Mouse (Mus musculus): ENCODE measurements around the gene Tspan7. TPM values are rescaled to one million over a fixed set of nuclear protein-coding genes. Genes with fewer than 3 reads are reported as not detected.

Tspan7 gene
- polyA plus RNA-seq, 1 experiment from 2014 or later: 86.0 TPM

GRCm38 (mm10) chrX:10556899-10557298 lies 71.9 kb downstream of the Tspan7 start:
- Histone ChIP-seq H3K9me3 (replicated peaks) (no peaks in the 10 kb centered on the region), H3K4me1 (replicated peaks) (0 out of 2 replicates have a peak, but pooled peaks cover 5% of the 10 kb centered on the region), H3K27me3 (no peaks in the 10 kb centered on the region), H3K36me3 (no peaks in the 10 kb centered on the region), H3K4me3 (no peak overlapping the region), H3K4me2 (no peak overlapping the region), H3K9ac (no peak overlapping the region), H3K27ac (peak overlapping the region; percentile 45)
- no peak for ATAC-seq (replicated peaks; ENCODE audit: insufficient number of reproducible peaks, insufficient read depth, low FRiP score, low read depth)
- WGBS: 49% methylated on average over 3 of the region's 3 CpGs

- WGBS: 69% methylated on average over 5 of the region's 5 CpGs
- H3K27me3 ChIP-seq: no peaks in the 10 kb centered on the region
- no peaks in the 10 kb centered on the region for H3K9me3 ChIP-seq (replicated peaks)
- no peak for ATAC-seq (replicated peaks; ENCODE audit: insufficient number of reproducible peaks, insufficient read depth, low FRiP score, low read depth)
- H3K9ac ChIP-seq: no peak overlapping the region
- H3K27ac ChIP-seq: no peak overlapping the region
- no peak overlapping the region for H3K4me2 ChIP-seq
- H3K4me3 ChIP-seq: no peak overlapping the region
- H3K36me3 ChIP-seq: no peaks in the 10 kb centered on the region
- 0 out of 2 replicates have a peak, but pooled peaks cover 5% of the 10 kb centered on the region for H3K4me1 ChIP-seq (replicated peaks)
These were observed 72.6 kb downstream of the Tspan7 start for GRCm38 (mm10) chrX:10557596-10557995.

GRCm38 (mm10) chrX:10558625-10559024 lies 73.7 kb downstream of the Tspan7 start:
- 66% methylated on average over 2 of the region's 2 CpGs for WGBS

GRCm38 (mm10) chrX:10565811-10566210 lies 80.9 kb downstream of the Tspan7 start:
- Histone ChIP-seq H3K4me3 (no peak overlapping the region), H3K4me1 (replicated peaks) (no peaks in the 10 kb centered on the region), H3K27me3 (no peaks in the 10 kb centered on the region), H3K36me3 (no peaks in the 10 kb centered on the region), H3K4me2 (no peak overlapping the region), H3K27ac (no peak overlapping the region), H3K9ac (no peak overlapping the region), H3K9me3 (replicated peaks) (no peaks in the 10 kb centered on the region)
- WGBS: 61% methylated on average over 3 of the region's 3 CpGs
- no peak for ATAC-seq (replicated peaks; ENCODE audit: insufficient number of reproducible peaks, insufficient read depth, low FRiP score, low read depth)

More at GRCm38 (mm10) chrX:10558625-10559024, 73.7 kb downstream of the Tspan7 start:
- Histone ChIP-seq H3K4me1 (replicated peaks) (0 out of 2 replicates have a peak, but pooled peaks cover 5% of the 10 kb centered on the region), H3K27ac (no peak overlapping the region), H3K4me2 (no peak overlapping the region), H3K36me3 (no peaks in the 10 kb centered on the region), H3K4me3 (no peak overlapping the region), H3K9ac (no peak overlapping the region), H3K27me3 (no peaks in the 10 kb centered on the region), H3K9me3 (replicated peaks) (no peaks in the 10 kb centered on the region)
- ATAC-seq (replicated peaks; ENCODE audit: insufficient number of reproducible peaks, insufficient read depth, low FRiP score, low read depth): no peak

- no peak for ATAC-seq (replicated peaks; ENCODE audit: insufficient number of reproducible peaks, insufficient read depth, low FRiP score, low read depth)
- WGBS: 32% methylated on average over 3 of the region's 3 CpGs
- Histone ChIP-seq H3K4me3 (no peak overlapping the region), H3K27me3 (no peaks in the 10 kb centered on the region), H3K4me1 (replicated peaks) (peaks cover 15% of the 10 kb centered on the region), H3K9me3 (replicated peaks) (no peaks in the 10 kb centered on the region), H3K4me2 (no peak overlapping the region), H3K36me3 (no peaks in the 10 kb centered on the region), H3K9ac (no peak overlapping the region), H3K27ac (peak overlapping the region; percentile 71)
These were observed 89.6 kb downstream of the Tspan7 start for GRCm38 (mm10) chrX:10574523-10574922.

- no peaks in the 10 kb centered on the region; the same call in 1 of the 2 replicates for H3K36me3 ChIP-seq
- WGBS: 24% methylated on average over 2 of the region's 2 CpGs
- H3K4me3 ChIP-seq: no peak overlapping the region
- H3K27ac ChIP-seq: peak overlapping the region; percentile 71; the same call in 1 of the 2 replicates
- no peak for ATAC-seq (replicated peaks; ENCODE audit: insufficient number of reproducible peaks, insufficient read depth, low FRiP score, low read depth)
- H3K9ac ChIP-seq: no peak overlapping the region
- no peak overlapping the region for H3K4me2 ChIP-seq
- H3K9me3 ChIP-seq (replicated peaks): no peaks in the 10 kb centered on the region
- peaks cover 15% of the 10 kb centered on the region for H3K4me1 ChIP-seq (replicated peaks)
- no peaks in the 10 kb centered on the region for H3K27me3 ChIP-seq
These were observed 90.4 kb downstream of the Tspan7 start for GRCm38 (mm10) chrX:10575406-10575805.

- 66% methylated on average over 4 of the region's 4 CpGs for WGBS
- Histone ChIP-seq H3K36me3 (no peaks in the 10 kb centered on the region; the same call in 1 of the 2 replicates), H3K27ac (no peak overlapping the region), H3K27me3 (no peaks in the 10 kb centered on the region), H3K4me1 (replicated peaks) (peaks cover 15% of the 10 kb centered on the region), H3K9me3 (replicated peaks) (no peaks in the 10 kb centered on the region), H3K9ac (no peak overlapping the region), H3K4me2 (no peak overlapping the region), H3K4me3 (no peak overlapping the region)
- no peak for ATAC-seq (replicated peaks; ENCODE audit: insufficient number of reproducible peaks, insufficient read depth, low FRiP score, low read depth)
These were observed 91.4 kb downstream of the Tspan7 start for GRCm38 (mm10) chrX:10576349-10576748.

GRCm38 (mm10) chrX:10577356-10577755 lies 92.4 kb downstream of the Tspan7 start:
- Histone ChIP-seq H3K27ac (no peak overlapping the region), H3K9me3 (replicated peaks) (no peaks in the 10 kb centered on the region), H3K27me3 (no peaks in the 10 kb centered on the region), H3K36me3 (no peaks in the 10 kb centered on the region; the same call in 1 of the 2 replicates), H3K4me3 (no peak overlapping the region), H3K9ac (no peak overlapping the region), H3K4me1 (replicated peaks) (peaks cover 15% of the 10 kb centered on the region), H3K4me2 (no peak overlapping the region)
- 14% methylated on average over 1 of the region's 1 CpGs for WGBS
- ATAC-seq (replicated peaks; ENCODE audit: insufficient number of reproducible peaks, insufficient read depth, low FRiP score, low read depth): no peak

- H3K4me1 ChIP-seq (replicated peaks): no peaks in the 10 kb centered on the region
- no peak overlapping the region for H3K27ac ChIP-seq
- ATAC-seq (replicated peaks; ENCODE audit: insufficient number of reproducible peaks, insufficient read depth, low FRiP score, low read depth): no peak
- WGBS: 84% methylated on average over 4 of the region's 4 CpGs
- no peak overlapping the region for H3K9ac ChIP-seq
- H3K36me3 ChIP-seq: no peaks in the 10 kb centered on the region; the same call in 1 of the 2 replicates
- no peaks in the 10 kb centered on the region for H3K27me3 ChIP-seq
- H3K9me3 ChIP-seq (replicated peaks): no peaks in the 10 kb centered on the region
- H3K4me3 ChIP-seq: no peak overlapping the region
- no peak overlapping the region for H3K4me2 ChIP-seq
These were observed 97.8 kb downstream of the Tspan7 start for GRCm38 (mm10) chrX:10582731-10583130.

- no peaks in the 10 kb centered on the region for H3K36me3 ChIP-seq
- 54% methylated on average over 3 of the region's 3 CpGs for WGBS
- no peak overlapping the region for H3K9ac ChIP-seq
- H3K4me2 ChIP-seq: no peak overlapping the region
- no peaks in the 10 kb centered on the region for H3K27me3 ChIP-seq
- no peak for ATAC-seq (replicated peaks; ENCODE audit: insufficient number of reproducible peaks, insufficient read depth, low FRiP score, low read depth)
- H3K9me3 ChIP-seq (replicated peaks): no peaks in the 10 kb centered on the region
- no peaks in the 10 kb centered on the region for H3K4me1 ChIP-seq (replicated peaks)
- no peak overlapping the region for H3K4me3 ChIP-seq
- no peak overlapping the region for H3K27ac ChIP-seq
These were observed 107.3 kb downstream of the Tspan7 start for GRCm38 (mm10) chrX:10592244-10592643.

GRCm38 (mm10) chrX:10593561-10593960 lies 108.6 kb downstream of the Tspan7 start:
- Histone ChIP-seq H3K4me3 (no peak overlapping the region), H3K27me3 (no peaks in the 10 kb centered on the region), H3K27ac (no peak overlapping the region), H3K9me3 (replicated peaks) (no peaks in the 10 kb centered on the region), H3K4me2 (no peak overlapping the region), H3K4me1 (replicated peaks) (no peaks in the 10 kb centered on the region), H3K9ac (no peak overlapping the region), H3K36me3 (no peaks in the 10 kb centered on the region)
- 94% methylated on average over 7 of the region's 7 CpGs for WGBS
- no peak for ATAC-seq (replicated peaks; ENCODE audit: insufficient number of reproducible peaks, insufficient read depth, low FRiP score, low read depth)

- Histone ChIP-seq H3K27me3 (peaks cover 2% of the 10 kb centered on the region; the same call in 1 of the 2 replicates), H3K4me3 (no peak overlapping the region), H3K9ac (no peak overlapping the region), H3K9me3 (replicated peaks) (no peaks in the 10 kb centered on the region), H3K4me2 (no peak overlapping the region), H3K36me3 (no peaks in the 10 kb centered on the region), H3K27ac (no peak overlapping the region), H3K4me1 (replicated peaks) (no peaks in the 10 kb centered on the region)
- WGBS: 21% methylated on average over 5 of the region's 5 CpGs
- no peak for ATAC-seq (replicated peaks; ENCODE audit: insufficient number of reproducible peaks, insufficient read depth, low FRiP score, low read depth)
These were observed 132.2 kb downstream of the Tspan7 start for GRCm38 (mm10) chrX:10617119-10617518.
